Comparison of ENCODE assay signal across 8 mouse cellular contexts in genomic region chr10:116207987-116208726, GRCm38 (mm10).
DNase-seq lines count a peak whose midpoint lies in the region; ATAC-seq lines count a peak whose summit lies in the region.

No protein-coding gene starts in this region.

- no peaks in the 10 kb centered on the region for H3K9me3 ChIP-seq in forebrain, embryonic 14.5 days (replicated peaks; ENCODE audit: control insufficient read depth, low read length)
- H3K9me3 ChIP-seq in hindbrain, embryonic 16.5 days (ENCODE audit: control insufficient read depth, low read length): no peaks in the 10 kb centered on the region
- H3K9me3 ChIP-seq in limb, embryonic 15.5 days: no peaks in the 10 kb centered on the region
- H3K9me3 ChIP-seq in midbrain, embryonic 16.5 days (replicated peaks; ENCODE audit: control insufficient read depth, low read length, poor library complexity, severe bottlenecking): no peaks in the 10 kb centered on the region

- no peaks in the 10 kb centered on the region for H3K36me3 ChIP-seq in forebrain, embryonic 14.5 days (ENCODE audit: control insufficient read depth, insufficient read depth, low read length)
- no peaks in the 10 kb centered on the region for H3K36me3 ChIP-seq in hindbrain, embryonic 16.5 days (ENCODE audit: control insufficient read depth, insufficient read depth, low read length)
- no peaks in the 10 kb centered on the region for H3K36me3 ChIP-seq in limb, embryonic 15.5 days
- H3K36me3 ChIP-seq in midbrain, embryonic 16.5 days (ENCODE audit: control insufficient read depth, insufficient read depth, low read length): no peaks in the 10 kb centered on the region

- H3K4me1 ChIP-seq in forebrain, embryonic 14.5 days (ENCODE audit: control insufficient read depth, insufficient read depth, low read length): no peaks in the 10 kb centered on the region
- peaks cover 5% of the 10 kb centered on the region for H3K4me1 ChIP-seq in hindbrain, embryonic 16.5 days (ENCODE audit: control insufficient read depth, insufficient read depth, low read depth, low read length)
- 0 out of 2 replicates have a peak, but pooled peaks cover 3% of the 10 kb centered on the region for H3K4me1 ChIP-seq in limb, embryonic 15.5 days
- H3K4me1 ChIP-seq in midbrain, embryonic 16.5 days (ENCODE audit: control insufficient read depth, insufficient read depth, low read length): no peaks in the 10 kb centered on the region

- no peak overlapping the region for H3K4me3 ChIP-seq in forebrain, embryonic 14.5 days (ENCODE audit: low read depth, low read length)
- no peak overlapping the region for H3K4me3 ChIP-seq in hindbrain, embryonic 16.5 days (ENCODE audit: low read length)
- no peak overlapping the region for H3K4me3 ChIP-seq in limb, embryonic 15.5 days
- H3K4me3 ChIP-seq in midbrain, embryonic 16.5 days (ENCODE audit: low read depth, low read length): no peak overlapping the region

- peak; percentile 52; the same call in 1 of the 2 replicates for ATAC-seq in forebrain, embryonic 14.5 days
- peak; percentile 30; the same call in 1 of the 2 replicates for ATAC-seq in hindbrain, embryonic 16.5 days
- ATAC-seq in limb, embryonic 15.5 days (ENCODE audit: insufficient number of reproducible peaks, low FRiP score, low TSS enrichment, low read depth): no peak
- no peak for ATAC-seq in midbrain, embryonic 16.5 days
- ATAC-seq in monocyte, adult 5-6 weeks (replicated peaks; ENCODE audit: insufficient number of reproducible peaks, low FRiP score, low TSS enrichment, poor library complexity, severe bottlenecking): no peak

- H3K9ac ChIP-seq in forebrain, embryonic 14.5 days (ENCODE audit: low read length): no peak overlapping the region
- H3K9ac ChIP-seq in hindbrain, embryonic 16.5 days (ENCODE audit: low read depth, low read length): peak overlapping the region; percentile 52
- no peak overlapping the region for H3K9ac ChIP-seq in limb, embryonic 15.5 days
- no peak overlapping the region for H3K9ac ChIP-seq in midbrain, embryonic 16.5 days (ENCODE audit: low read depth, low read length)

- DNase-seq in ovary, postnatal 14 days (ENCODE audit: low spot score): peak; percentile 43
- no peak for DNase-seq in ovary, adult 18-20 months (ENCODE audit: low spot score)
- DNase-seq in brain, adult 2 months (ENCODE audit: low read depth, low spot score): peak; percentile 57
- DNase-seq in forebrain, embryonic 14.5 days (ENCODE audit: low spot score): peak; percentile 74

- 16% methylated on average over 9 of the region's 9 CpGs for WGBS in forebrain, embryonic 14.5 days
- whole genome bisulfite sequencing in hindbrain, embryonic 16.5 days: 19% methylated on average over 9 of the region's 9 CpGs
- WGBS in limb, embryonic 15.5 days: 15% methylated on average over 9 of the region's 9 CpGs
- WGBS in midbrain, embryonic 16.5 days: 20% methylated on average over 9 of the region's 9 CpGs

- H3K27ac ChIP-seq in forebrain, embryonic 14.5 days (ENCODE audit: low read depth, low read length): no peak overlapping the region
- H3K27ac ChIP-seq in hindbrain, embryonic 16.5 days (ENCODE audit: low read depth, low read length): no peak overlapping the region
- H3K27ac ChIP-seq in limb, embryonic 15.5 days: no peak overlapping the region
- H3K27ac ChIP-seq in midbrain, embryonic 16.5 days (ENCODE audit: low read length): no peak overlapping the region

- H3K27me3 ChIP-seq in forebrain, embryonic 14.5 days (replicated peaks; ENCODE audit: control insufficient read depth, insufficient read depth, low read length): no peaks in the 10 kb centered on the region
- no peaks in the 10 kb centered on the region for H3K27me3 ChIP-seq in hindbrain, embryonic 16.5 days (replicated peaks; ENCODE audit: control insufficient read depth, insufficient read depth, low read length)
- 0 out of 2 replicates have a peak, but pooled peaks cover 3% of the 10 kb centered on the region for H3K27me3 ChIP-seq in limb, embryonic 15.5 days
- H3K27me3 ChIP-seq in midbrain, embryonic 16.5 days (ENCODE audit: control insufficient read depth, insufficient read depth, low read depth, low read length): no peaks in the 10 kb centered on the region

- 0 out of 2 replicates have a peak overlapping the region, but pooled peaks have one; percentile 5 for H3K4me2 ChIP-seq in forebrain, embryonic 14.5 days (ENCODE audit: low read length)
- H3K4me2 ChIP-seq in hindbrain, embryonic 16.5 days (ENCODE audit: low read length): peak overlapping the region; percentile 37
- H3K4me2 ChIP-seq in limb, embryonic 15.5 days: peak overlapping the region; percentile 14; the same call in 1 of the 2 replicates
- peak overlapping the region; percentile 3; the same call in 1 of the 2 replicates for H3K4me2 ChIP-seq in midbrain, embryonic 16.5 days (ENCODE audit: low read length)

Comparison
In these comparisons a context has a peak if more than half of its experiments do, and no peak if none do; other contexts are left out.
1. ATAC-seq: peak in forebrain, embryonic 14.5 days (single experiment) and hindbrain, embryonic 16.5 days (single experiment); none in limb, embryonic 15.5 days (single experiment), midbrain, embryonic 16.5 days (single experiment) and monocyte, adult 5-6 weeks (single experiment).
2. Peak in every context shown above with its lines, with median percentiles within 50 percentile points of each other: H3K4me2 ChIP-seq.